Mouse (Mus musculus): Measurements from ENCODE around the gene Pacrg. TPM values are rescaled to one million over a fixed set of nuclear protein-coding genes. Genes with fewer than 3 reads are reported as not detected.
A peak's percentile ranks its signal among the peaks of the same experiment; 100 is the strongest.

Pacrg gene
- total and polyA plus RNA-seq, 2 experiments = not detected

- no peaks in the 10 kb centered on the region for H3K27me3 ChIP-seq (ENCODE audit: control insufficient read depth, insufficient read depth, low read length)
- peaks cover 7% of the 10 kb centered on the region for H3K4me1 ChIP-seq (ENCODE audit: control insufficient read depth, insufficient read depth, low read length)
- H3K9ac ChIP-seq (ENCODE audit: low read depth, low read length) = no peak overlapping the region
- WGBS = 44% methylated on average over 4 of the region's 4 CpGs
- H3K27ac ChIP-seq (replicated peaks; ENCODE audit: insufficient read depth, low read depth, low read length) = no peak overlapping the region
- H3K4me3 ChIP-seq (ENCODE audit: insufficient read depth, low read depth, low read length) = no peak overlapping the region
- TF ChIP-seq POLR2A (IDR thresholded peaks at IDR 0.05; ENCODE audit: extremely low read depth, insufficient read depth, low read length) (no peak), CTCF (IDR thresholded peaks at IDR 0.05; ENCODE audit: low read depth, low read length) (no peak)
- no peaks in the 10 kb centered on the region for H3K36me3 ChIP-seq (ENCODE audit: control insufficient read depth, insufficient read depth, low read length)
- H3K79me2 ChIP-seq (ENCODE audit: control insufficient read depth, insufficient read depth, low read length) = no peaks in the 10 kb centered on the region
- peak; percentile 32 for DNase-seq (ENCODE audit: extremely low read depth, low read depth, low spot score)
These were observed 342.2 kb downstream of the Pacrg start for GRCm38 (mm10) chr17:10497781-10498420.

DNA sequence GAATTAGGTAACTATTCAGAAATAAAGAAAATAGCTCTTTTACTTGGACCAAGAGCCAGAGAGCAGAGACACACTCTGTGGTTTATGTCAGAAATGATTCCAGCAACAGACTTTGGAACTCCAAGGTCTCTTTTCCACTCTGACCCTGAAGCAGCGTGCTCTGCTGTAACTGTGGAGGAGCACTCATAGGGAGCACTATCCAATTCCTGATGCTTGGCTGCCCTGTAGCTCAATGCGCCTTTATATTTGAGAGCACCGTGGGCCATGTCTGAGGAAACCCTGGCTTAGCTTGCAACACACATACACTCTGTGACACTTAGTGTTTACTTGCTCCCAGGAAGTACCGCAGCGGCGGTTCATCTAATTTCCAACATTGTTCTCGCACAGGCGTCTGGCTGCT is 344.0 kb downstream of the Pacrg start:
- DNase-seq (ENCODE audit: extremely low read depth, low read depth, low spot score) = peak; percentile 61
- Histone ChIP-seq H3K9ac (ENCODE audit: low read depth, low read length) (no peak overlapping the region), H3K27ac (replicated peaks; ENCODE audit: insufficient read depth, low read depth, low read length) (no peak overlapping the region), H3K4me3 (ENCODE audit: insufficient read depth, low read depth, low read length) (no peak overlapping the region), H3K27me3 (ENCODE audit: control insufficient read depth, insufficient read depth, low read length) (no peaks in the 10 kb centered on the region), H3K36me3 (ENCODE audit: control insufficient read depth, insufficient read depth, low read length) (no peaks in the 10 kb centered on the region), H3K4me1 (ENCODE audit: control insufficient read depth, insufficient read depth, low read length) (peaks cover 3% of the 10 kb centered on the region), H3K79me2 (ENCODE audit: control insufficient read depth, insufficient read depth, low read length) (no peaks in the 10 kb centered on the region)
- TF ChIP-seq CTCF (IDR thresholded peaks at IDR 0.05; ENCODE audit: low read depth, low read length) (no peak), POLR2A (IDR thresholded peaks at IDR 0.05; ENCODE audit: extremely low read depth, insufficient read depth, low read length) (no peak)
- 36% methylated on average over 8 of the region's 8 CpGs for WGBS

- no peak overlapping the region for H3K9ac ChIP-seq (ENCODE audit: low read depth, low read length)
- H3K27me3 ChIP-seq (ENCODE audit: control insufficient read depth, insufficient read depth, low read length) = no peaks in the 10 kb centered on the region
- H3K27ac ChIP-seq (replicated peaks; ENCODE audit: insufficient read depth, low read depth, low read length) = no peak overlapping the region
- no peaks in the 10 kb centered on the region for H3K79me2 ChIP-seq (ENCODE audit: control insufficient read depth, insufficient read depth, low read length)
- 35% methylated on average over 8 of the region's 8 CpGs for WGBS
- no peaks in the 10 kb centered on the region for H3K36me3 ChIP-seq (ENCODE audit: control insufficient read depth, insufficient read depth, low read length)
- H3K4me1 ChIP-seq (ENCODE audit: control insufficient read depth, insufficient read depth, low read length) = peaks cover 2% of the 10 kb centered on the region; the same call in 1 of the 2 replicates
- no peak overlapping the region for H3K4me3 ChIP-seq (ENCODE audit: insufficient read depth, low read depth, low read length)
- DNase-seq (ENCODE audit: extremely low read depth, low read depth, low spot score) = peak; percentile 90
- TF ChIP-seq CTCF (IDR thresholded peaks at IDR 0.05; ENCODE audit: low read depth, low read length) (no peak), POLR2A (IDR thresholded peaks at IDR 0.05; ENCODE audit: extremely low read depth, insufficient read depth, low read length) (no peak)
These were observed 344.5 kb downstream of the Pacrg start for GRCm38 (mm10) chr17:10495588-10495987.

DNA sequence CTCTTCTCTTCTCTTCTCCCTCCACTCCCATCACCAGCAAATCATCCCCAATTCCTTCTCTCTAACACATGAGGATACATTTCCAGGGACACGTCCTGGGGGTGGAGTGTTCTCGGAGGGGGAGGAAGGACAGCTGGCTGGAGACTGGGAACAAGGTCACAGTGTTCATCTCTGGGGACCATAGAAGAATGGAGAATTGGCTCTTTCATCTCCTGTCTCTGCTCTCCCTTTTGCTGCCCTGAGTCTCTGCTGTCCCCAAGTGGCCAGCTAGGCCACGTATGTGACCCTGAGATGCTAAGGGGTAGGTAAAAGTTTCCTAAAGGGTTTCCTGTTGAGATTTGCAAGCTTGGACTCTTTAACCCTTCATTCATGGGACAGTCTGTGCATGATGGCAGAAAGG is 347.0 kb downstream of the Pacrg start:
- no peaks in the 10 kb centered on the region for H3K36me3 ChIP-seq (ENCODE audit: control insufficient read depth, insufficient read depth, low read length)
- WGBS = 48% methylated on average over 3 of the region's 3 CpGs
- H3K27me3 ChIP-seq (ENCODE audit: control insufficient read depth, insufficient read depth, low read length) = no peaks in the 10 kb centered on the region
- no peak overlapping the region for H3K9ac ChIP-seq (ENCODE audit: low read depth, low read length)
- no peak overlapping the region for H3K27ac ChIP-seq (replicated peaks; ENCODE audit: insufficient read depth, low read depth, low read length)
- no peak overlapping the region for H3K4me3 ChIP-seq (ENCODE audit: insufficient read depth, low read depth, low read length)
- DNase-seq (ENCODE audit: extremely low read depth, low read depth, low spot score) = no peak
- H3K4me1 ChIP-seq (ENCODE audit: control insufficient read depth, insufficient read depth, low read length) = peaks cover 4% of the 10 kb centered on the region; the same call in 1 of the 2 replicates
- H3K79me2 ChIP-seq (ENCODE audit: control insufficient read depth, insufficient read depth, low read length) = no peaks in the 10 kb centered on the region
- TF ChIP-seq CTCF (IDR thresholded peaks at IDR 0.05; ENCODE audit: low read depth, low read length) = peak; percentile 67
- no peak for TF ChIP-seq POLR2A (IDR thresholded peaks at IDR 0.05; ENCODE audit: extremely low read depth, insufficient read depth, low read length)

DNA sequence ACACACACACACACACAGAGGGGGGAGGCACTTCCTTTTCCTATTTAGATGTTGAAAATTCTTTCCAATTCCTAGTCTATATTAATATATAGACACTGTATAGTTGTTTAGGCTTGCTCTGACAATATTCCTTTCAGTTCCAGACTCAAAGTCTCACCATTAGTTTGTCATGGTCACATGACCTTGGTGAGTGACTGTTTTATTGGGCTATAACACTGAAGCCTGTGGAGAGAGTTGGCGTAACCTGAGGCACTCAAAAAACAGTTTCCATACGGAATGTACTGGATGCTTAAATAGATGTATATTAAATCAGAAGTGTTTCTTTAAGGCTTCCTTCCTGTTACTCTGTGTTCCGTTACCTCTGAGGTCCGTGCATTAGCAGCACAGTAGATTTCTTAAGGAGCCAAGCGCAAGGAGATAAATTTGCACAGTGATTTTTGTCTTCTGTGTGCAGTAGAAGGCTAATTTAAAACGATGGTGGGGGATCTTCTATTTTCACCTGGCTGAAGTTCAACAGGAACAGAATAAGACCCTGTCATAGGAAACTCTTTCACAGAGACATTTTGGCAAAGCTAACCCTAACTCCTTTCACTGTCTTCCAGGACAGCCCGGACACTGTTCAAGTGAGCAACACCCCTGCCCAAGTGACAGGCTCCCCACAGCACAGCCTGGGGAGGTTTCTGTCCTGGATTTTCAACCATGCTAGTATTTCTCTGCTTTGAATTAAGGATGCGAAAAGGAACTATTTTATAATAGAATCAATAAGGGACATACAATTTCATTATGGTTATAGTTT is 349.5 kb downstream of the Pacrg start:
- Histone ChIP-seq H3K27me3 (ENCODE audit: control insufficient read depth, insufficient read depth, low read length) (no peaks in the 10 kb centered on the region), H3K4me1 (ENCODE audit: control insufficient read depth, insufficient read depth, low read length) (0 out of 2 replicates have a peak, but pooled peaks cover 2% of the 10 kb centered on the region), H3K9ac (ENCODE audit: low read depth, low read length) (no peak overlapping the region), H3K79me2 (ENCODE audit: control insufficient read depth, insufficient read depth, low read length) (no peaks in the 10 kb centered on the region), H3K4me3 (ENCODE audit: insufficient read depth, low read depth, low read length) (no peak overlapping the region), H3K27ac (replicated peaks; ENCODE audit: insufficient read depth, low read depth, low read length) (no peak overlapping the region), H3K36me3 (ENCODE audit: control insufficient read depth, insufficient read depth, low read length) (no peaks in the 10 kb centered on the region)
- no peak for DNase-seq (ENCODE audit: extremely low read depth, low read depth, low spot score)
- TF ChIP-seq CTCF (IDR thresholded peaks at IDR 0.05; ENCODE audit: low read depth, low read length) (no peak), POLR2A (IDR thresholded peaks at IDR 0.05; ENCODE audit: extremely low read depth, insufficient read depth, low read length) (no peak)
- WGBS = 84% methylated on average over 8 of the region's 8 CpGs

- Histone ChIP-seq H3K9ac (ENCODE audit: low read depth, low read length) (no peak overlapping the region), H3K27me3 (ENCODE audit: control insufficient read depth, insufficient read depth, low read length) (no peaks in the 10 kb centered on the region), H3K79me2 (ENCODE audit: control insufficient read depth, insufficient read depth, low read length) (no peaks in the 10 kb centered on the region), H3K4me1 (ENCODE audit: control insufficient read depth, insufficient read depth, low read length) (0 out of 2 replicates have a peak, but pooled peaks cover 2% of the 10 kb centered on the region), H3K27ac (replicated peaks; ENCODE audit: insufficient read depth, low read depth, low read length) (no peak overlapping the region), H3K36me3 (ENCODE audit: control insufficient read depth, insufficient read depth, low read length) (no peaks in the 10 kb centered on the region), H3K4me3 (ENCODE audit: insufficient read depth, low read depth, low read length) (no peak overlapping the region)
- DNase-seq (ENCODE audit: extremely low read depth, low read depth, low spot score) = no peak
- 73% methylated on average over 2 of the region's 2 CpGs for WGBS
- no peak for TF ChIP-seq POLR2A (IDR thresholded peaks at IDR 0.05; ENCODE audit: extremely low read depth, insufficient read depth, low read length)
- TF ChIP-seq CTCF (IDR thresholded peaks at IDR 0.05; ENCODE audit: low read depth, low read length) = no peak
These were observed 351.2 kb downstream of the Pacrg start for GRCm38 (mm10) chr17:10488873-10489272.

All from liver, adult 2 months (tissue).